Mouse (Mus musculus) adrenal gland, adult 2 months (tissue): ENCODE measurements around the gene Adcy7. TPM values are rescaled to one million over a fixed set of nuclear protein-coding genes. Genes with fewer than 3 reads are reported as not detected.

ENCODE experiments used
- DNase-seq: peaks from one replicate; pipeline ENCODE4 v3.0.0; 2021
- polyA plus RNA-seq: library from polyadenylated mRNA; depleted of rRNA; stranded (reverse); fragments of >200 nt; gene quantifications from 2 replicates; pipeline ENCODE4 v1.2.3, GENCODE M21; 2012
- total RNA-seq, 2 experiments: library from RNA; stranded (reverse); gene quantifications; 2 replicates each; pipeline ENCODE4 v1.2.3; 2021

The Adcy7 gene
- total and polyA plus RNA-seq, 3 experiments = 4.8 to 18.6 (median 8.7) TPM

DNA sequence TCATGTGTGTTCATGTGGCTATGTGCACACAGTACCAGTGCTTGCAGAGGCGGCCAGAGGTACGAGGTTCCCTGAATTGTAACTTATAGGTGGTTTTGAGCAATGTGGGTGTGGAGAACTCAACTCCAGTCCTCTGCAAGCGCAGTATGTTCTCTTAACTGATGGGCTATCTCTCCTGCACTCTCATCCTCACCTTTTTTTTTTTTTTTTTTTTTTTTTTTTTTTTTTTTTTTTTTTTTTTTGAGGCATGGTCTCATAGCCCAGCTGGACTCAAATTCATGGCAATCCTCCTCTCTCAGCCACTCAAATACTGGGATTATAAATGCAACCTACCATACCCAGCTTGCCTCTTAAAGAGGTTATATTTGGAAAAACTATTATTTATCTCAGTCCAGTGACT, 58.6 kb downstream of the Adcy7 start:
- no peak for DNase-seq

DNA sequence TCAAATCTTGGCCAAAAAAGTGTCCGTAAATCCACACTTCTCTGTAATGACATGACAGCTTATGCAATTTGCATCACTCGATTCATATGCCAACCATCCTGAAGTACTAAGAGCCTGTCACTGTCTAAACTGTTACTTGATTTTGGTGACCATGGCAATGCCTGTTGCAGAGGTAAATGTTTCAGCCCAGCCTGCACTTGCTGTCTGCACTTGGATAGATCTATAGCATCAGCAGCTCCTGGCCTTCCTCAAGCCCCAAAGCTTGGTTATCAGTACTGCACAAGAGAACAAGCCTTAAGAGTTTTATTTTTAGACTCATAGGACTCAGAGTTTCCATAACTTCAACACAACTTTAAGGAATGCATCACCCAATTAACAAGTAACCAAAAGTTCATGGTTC, 62.2 kb downstream of the Adcy7 start:
- no peak for DNase-seq

DNA sequence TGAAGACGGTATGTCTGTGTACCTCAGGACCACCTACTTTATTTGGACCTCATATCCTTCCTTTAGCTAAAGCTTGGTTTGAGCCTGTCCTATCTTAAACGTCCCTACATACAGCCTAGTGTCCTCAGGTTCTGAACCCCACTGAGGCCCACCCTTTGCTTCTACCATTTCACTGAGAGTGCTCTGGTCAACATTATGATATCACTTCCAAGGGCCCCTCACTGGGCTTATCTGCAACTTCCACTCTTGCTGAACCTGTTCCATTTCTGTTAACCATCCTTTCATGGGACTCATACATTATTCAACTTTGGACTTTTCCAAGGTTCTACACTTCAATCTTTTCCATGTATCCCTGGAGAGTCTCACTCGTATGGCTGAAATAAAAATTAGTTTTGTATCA, 62.8 kb downstream of the Adcy7 start:
- DNase-seq = no peak

DNA sequence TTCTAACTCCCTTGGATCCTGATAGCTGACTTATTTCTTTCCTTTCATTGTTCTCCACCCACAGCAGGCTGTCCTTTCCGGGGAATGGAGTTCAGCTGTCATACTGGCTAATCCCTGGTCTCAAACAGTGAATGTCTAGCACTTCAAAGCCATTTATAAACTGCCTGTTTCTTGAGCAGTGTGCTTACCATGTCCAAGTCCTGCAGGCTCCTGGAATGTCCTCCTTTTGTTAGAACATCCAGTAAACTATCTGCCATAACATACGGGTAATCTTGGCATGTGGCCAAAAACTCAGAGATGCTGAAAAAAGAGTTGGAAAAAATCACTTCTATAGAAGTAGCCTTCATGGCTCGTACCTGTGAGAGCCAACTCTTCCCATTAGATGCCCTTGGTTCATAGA, 67.0 kb downstream of the Adcy7 start:
- DNase-seq = no peak

DNA sequence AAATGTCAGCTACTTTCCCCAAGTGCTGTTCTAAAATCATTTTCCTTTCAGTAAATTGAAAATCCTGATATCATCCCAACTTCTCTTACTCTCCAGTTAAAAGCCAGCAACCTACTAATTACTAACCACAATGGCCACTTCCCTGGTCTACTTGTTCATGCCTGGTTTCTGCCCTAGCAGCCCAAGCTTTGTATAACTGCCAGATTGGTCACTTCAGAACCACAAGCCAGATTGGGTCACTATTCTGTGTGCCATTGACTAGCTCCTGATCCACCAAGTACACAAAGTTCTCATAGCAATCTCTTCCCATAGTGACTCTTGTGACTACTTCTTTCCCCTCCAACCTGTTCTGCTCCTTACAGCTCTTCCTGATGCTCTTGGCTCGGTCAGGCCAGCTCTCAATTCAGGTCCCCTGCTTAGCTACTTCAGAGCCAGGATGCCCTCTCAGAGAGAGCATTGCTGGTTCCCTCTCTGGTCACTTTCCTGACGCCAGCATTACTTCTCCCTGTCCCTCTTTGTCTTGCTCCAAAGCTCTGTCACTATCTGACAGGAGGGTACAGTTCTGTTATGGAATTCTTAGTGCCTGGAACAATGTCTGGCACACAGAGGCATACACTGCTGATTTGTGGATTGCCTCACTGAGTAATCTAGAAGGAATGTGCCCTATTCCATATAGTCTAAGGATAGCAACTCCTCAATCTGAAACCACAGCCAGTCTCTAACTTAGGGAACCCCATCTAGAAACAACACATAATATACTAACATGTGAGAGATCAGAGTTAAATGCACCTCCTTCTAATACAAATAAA, 67.9 kb downstream of the Adcy7 start:
- DNase-seq = no peak

DNA sequence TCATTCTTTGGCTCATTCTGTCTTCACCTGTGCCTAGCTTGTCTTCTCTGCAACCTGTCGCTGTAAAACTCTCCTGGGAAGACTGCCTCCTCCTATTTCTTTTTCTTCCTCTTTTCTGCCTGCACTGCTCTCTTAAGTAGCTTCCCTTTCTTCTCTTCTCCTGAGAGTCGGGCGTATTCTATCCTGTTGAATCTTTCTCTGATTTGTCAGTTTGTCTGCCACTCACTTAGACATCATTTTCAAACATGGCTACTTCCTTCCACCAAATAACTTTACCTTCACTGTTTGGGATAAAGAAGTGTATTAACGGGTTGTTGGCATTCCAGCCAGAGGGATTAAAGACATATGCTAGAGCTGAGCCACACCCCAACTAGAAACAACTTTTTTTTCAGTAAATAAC, 69.8 kb downstream of the Adcy7 start:
- no peak for DNase-seq

DNA sequence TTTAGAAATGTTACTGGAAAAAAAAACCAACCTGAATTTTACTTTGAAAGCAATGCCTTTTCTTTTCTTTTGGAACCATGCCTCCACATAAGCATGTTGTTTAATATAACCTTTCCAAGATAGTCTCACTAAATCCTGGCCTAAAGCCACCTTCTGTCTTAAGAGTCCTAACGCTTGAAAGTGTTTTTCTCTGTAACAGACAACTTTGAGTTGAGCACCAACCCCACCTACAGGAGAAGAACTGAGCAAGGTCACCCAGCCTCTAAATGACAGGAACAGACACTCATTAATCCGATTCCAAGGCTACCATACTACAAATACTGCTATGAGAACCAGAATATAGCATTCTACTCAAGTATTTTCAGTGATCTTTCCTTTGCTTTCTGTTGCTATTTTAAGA, 76.8 kb downstream of the Adcy7 start:
- DNase-seq = no peak

DNA sequence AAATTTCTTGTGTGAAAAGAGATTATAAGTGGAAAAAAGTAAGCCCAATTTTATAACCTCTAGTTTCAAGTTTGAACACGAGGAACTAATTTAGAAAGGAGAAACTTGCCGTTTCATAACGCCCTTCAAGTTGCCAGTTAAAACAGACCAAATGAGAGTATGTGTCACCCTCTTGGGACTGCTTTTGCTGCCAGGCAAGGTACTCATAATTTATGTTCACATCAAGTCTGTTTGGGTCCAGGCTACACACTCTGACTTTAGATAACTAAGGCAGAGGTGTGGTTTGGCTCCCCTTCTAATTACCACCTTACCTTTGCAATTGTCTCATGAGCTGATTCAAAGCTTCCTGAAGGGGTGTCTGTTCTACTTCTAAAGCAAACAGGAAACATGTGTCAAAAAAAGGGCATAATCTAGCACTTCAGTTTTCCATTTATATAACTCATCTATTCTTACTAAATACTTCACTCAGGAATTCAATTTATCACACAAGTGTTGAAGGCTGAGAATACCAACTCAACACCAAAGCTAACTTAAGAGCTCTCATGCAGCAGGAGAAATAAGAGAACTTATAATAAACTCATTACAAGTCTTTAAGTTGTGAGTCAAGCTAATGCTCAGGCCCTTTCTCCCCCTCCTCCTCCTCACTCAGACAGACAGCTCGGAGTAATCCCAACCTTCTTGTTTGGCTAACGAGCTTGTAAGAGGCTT, 85.2 kb downstream of the Adcy7 start:
- DNase-seq = no peak

DNA sequence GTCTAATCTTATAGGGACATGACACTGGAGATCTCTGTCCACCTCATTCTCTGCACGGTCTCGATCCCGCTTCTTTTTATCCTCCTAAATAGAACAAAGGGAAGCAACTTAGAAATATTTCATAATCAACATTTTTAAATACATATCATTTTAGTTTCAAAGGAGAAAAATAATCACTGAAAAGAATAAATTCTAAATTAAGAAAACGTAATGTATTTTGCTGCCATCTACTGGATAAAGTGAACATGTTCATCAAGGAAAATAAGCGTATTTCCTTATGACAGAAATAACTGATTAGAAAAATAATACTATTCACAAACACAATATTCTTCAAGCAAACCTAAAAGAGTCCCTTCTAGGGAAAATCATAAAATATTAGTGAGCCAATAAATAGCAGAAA, 85.7 kb downstream of the Adcy7 start:
- DNase-seq = no peak

DNA sequence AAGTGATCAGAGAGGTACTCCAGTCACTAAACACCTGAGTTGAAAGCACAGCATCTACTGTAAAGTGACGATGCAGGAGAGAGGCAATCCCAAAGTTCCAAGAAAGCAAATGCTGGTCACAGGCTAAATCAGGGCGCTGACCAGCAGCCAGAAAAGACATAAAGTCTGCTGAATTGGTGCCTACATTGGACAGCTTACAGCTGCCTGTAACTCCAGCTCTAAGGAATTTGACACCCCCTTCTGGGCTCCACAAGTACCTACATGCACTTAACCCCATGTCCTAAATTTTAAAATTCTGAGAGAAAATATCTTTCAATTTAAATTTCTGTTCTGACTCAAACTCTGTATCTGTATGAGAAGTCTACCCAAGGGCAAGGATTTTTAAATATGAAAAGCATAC, 87.8 kb downstream of the Adcy7 start:
- DNase-seq = no peak

DNA sequence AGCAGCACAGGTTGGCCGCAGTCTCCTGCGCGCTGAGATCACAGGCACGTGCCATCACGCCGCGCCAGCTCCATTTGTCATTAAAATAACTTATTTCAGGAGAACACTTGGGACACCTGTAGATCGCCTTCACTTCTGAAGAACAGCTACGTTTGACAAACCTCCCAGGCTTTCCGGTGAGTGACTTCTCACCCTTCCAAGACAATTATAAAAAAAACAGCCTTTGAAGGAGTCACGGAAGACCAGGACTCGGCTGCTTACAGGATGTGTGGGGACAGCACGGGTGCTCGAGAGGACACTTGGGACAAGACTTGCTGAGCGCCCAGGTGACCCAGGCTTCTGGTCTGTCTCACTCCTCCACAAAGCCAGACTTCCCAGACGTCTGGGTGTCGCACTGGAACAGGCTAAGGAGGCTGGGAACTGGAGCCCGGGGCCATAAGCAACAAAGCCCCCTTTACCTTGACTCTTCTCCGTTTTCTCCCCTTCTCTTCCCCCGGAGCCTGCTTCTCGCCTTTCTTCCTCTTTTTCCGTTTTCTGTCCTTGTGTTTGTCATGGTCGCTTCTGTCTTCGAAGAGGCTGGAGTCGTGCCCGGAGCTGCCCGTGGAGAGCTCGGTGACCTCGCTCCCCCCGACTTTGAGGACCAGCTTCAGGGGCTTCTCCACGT, 89.0 kb downstream of the Adcy7 start:
- peak; percentile 27 for DNase-seq

DNA sequence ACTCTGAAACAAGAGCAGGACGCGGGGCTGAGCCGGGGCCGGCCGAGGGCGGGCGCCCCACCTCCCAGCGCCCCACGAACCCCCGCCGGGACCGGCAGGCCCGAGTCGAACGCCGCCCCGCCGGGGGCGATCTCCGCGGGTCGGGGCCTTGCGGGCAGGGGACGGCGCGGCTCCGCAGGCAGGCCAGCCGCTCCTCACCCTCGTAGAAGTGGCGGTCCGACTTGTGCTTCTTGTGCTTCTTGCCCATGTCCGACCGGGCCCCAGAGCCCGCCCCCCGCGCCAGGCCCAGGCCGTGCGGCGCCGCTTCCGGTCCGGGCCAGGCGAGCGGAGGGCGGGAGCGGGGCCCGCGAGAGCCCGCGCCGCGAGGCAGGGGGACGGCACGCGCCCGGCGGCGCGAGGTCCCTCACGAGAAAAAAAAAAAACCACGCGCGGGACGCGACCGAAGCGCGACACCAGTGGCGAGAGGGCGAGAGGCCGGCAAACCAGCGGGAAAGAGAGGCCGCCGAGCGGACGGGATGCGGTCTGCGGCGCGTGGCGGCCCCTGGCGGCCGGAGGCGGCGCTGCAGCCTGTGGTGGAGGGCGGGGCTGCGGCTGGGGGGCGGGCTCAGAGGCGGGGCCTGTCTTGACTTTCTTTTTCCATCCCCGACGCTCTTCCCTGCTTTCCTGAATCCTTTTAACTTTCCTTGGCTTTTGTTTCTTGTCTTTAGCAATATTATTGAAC, 89.7 kb downstream of the Adcy7 start, which contains the start of gene Brd7:
TSS of gene Brd7 (minus strand) at position 487 of the 721 bp plus-strand sequence.
- peak; percentile 94 for DNase-seq

DNA sequence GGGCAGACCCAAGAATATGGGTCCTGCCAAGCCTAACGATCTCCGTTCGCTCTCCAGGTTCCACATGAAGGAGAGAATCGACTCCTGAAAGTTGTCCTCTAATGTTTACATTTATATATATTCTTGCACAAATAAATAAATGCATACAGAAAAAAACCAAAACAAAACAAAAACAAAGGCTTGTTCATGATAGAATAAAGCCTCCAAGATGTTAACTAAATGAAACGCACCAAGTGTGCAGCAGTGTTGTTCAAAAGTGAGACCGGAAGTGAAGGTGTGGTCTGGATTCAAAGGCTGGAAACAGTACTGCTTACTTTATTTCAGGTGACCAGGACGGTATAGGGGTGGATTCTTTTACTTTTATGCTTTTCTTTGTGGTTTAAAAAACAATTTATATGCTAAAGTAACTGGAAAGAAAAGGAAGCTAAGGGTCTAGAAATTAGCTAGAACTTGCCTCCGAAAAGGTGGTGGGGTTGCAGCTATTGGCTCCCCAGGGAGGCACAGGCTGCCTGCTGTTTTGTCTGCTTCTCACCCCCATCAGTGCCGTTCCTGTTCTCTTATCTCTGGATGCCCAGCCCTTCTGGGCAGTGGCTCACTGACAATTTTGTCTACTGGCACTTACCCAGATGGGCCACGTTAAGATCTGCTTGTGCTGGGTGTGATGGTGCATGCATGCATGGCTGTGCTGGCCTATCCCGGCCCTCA, 90.4 kb downstream of the Adcy7 start:
- DNase-seq = peak; percentile 25

DNA sequence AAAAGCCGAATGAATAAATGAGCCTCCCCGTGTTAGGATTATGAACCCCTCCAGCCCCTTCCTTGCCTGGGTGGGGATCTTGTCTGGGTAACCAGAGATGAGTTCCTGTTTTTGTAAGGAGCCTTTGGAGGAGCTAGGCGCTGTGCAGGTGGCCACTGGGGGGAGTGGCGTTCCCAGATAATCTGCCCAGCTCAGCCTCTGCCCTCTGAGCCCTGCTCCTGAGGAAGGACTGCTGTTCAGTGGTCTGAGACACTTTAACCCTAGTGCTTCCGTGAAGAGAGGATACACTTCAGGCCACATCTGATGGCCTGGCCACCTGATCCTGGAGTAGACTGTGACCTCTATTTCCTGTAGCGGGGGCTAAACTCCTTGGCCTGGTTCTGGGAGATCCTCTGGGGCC, 97.0 kb downstream of the Adcy7 start:
- peak; percentile 45 for DNase-seq

DNA sequence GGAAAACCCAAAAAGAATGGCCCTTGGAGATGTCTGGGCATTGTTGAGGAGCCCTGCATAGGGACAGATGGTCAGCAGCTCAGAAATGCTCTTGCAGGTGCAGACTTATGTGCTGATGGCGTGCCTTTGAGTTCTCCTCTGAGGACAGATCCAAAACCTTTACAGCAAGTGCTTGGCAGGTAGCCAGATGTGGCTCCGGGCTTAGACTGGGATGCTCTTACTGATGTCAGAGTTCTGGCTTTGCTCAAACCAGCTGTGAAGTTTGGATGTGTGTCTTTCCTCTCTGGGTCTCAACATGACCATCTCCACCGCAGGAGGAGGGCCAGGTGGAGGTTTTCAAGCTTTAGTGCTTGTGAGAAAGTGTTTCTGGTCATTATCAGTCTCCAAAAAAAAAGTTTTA, 97.6 kb downstream of the Adcy7 start:
- DNase-seq = no peak

DNA sequence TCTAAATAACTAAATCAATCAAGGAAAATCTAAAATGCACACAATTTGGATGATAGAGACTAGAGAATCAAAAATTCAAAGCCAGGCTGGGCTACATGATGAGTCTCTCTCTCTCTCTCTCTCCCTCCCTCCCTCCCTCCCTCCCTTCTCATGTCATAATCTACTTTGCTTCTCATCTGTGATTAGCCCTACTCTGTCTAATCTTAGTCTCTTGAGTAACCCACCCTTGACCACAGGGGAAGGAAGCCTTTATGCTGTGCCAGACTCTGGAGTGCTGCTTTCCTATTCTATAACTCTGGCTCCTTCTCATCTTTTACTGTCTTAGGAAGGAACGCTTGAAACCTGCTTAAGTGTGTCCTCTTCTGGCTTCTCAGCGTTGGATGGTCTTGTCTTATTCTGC, 99.3 kb downstream of the Adcy7 start:
- DNase-seq = no peak

DNA sequence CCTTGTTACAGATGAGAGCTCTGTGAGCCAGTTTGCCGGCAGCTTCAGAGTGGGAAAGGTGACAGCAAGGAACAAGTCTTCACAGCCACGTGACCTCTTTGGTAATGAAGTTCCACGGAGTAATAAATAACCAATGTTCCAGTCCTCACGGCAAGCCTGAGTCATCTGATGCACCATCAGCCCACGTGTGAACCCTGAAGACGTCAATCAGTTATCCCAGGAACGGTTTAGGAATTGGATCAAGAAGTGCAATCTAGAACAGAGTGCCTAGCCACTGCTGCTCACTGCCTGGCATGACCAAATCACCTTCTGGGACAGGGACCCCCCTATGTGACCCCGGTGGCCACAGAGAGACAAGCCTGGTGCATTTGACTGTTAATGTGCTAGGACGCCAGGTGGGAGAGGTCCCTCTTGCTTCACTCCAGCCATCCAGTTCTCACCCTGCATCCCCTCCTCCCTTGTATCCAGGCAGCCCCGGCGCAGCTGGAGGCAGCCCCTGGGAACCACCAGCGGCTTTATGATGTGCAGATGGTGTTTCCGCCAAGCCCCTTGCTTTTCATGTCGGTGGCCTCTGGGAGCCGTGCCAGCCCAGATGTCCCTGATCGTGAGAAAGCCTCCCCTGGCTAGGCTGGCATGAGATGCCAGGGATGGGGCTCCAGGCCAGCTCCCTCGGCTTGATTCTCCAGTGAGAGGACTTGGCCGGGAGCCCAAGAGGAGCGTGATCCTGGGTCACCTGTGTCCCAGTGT, 104.8 kb downstream of the Adcy7 start:
- peak; percentile 70 for DNase-seq
